Mouse (Mus musculus): ENCODE data around the gene Tbc1d22b.

- TF ChIP-seq FLI1 (IDR thresholded peaks at IDR 0.05; ENCODE audit: low read length) (no peak), GATA1 (IDR thresholded peaks at IDR 0.05; ENCODE audit: borderline replicate concordance, low read length) (no peak)
Observed at GRCm38 (mm10) chr17:29628946-29629345, 79.4 kb downstream of the Tbc1d22b start.
